ENCODE assay signal across 12 mouse cellular contexts in the genomic region with DNA sequence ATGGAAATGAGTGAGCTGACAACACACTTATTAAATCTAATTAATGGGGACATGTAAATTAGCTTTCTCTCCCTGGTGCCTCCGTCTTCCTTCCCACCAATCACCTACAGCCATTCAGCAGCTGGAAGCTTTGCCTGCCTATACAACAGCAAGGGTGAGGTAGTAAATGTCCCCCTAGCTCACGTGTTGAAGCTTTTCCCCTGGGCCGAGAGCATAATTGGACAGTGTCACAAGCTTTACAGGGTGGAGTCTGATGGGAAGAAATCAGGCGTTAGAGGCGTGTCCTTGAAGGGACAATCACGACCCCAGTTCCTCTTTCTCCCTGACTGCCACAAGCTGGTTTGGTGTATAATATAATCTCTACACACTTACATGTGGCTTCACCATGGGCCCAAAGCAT.
DNase-seq lines count a peak whose midpoint lies in the region; ATAC-seq and TF ChIP-seq lines count a peak whose summit lies in the region.
"Had no signal": no experiment of that assay in that cellular context is flagged by ENCODE, and none has a peak within 500 bp of the region (broad histone marks: within the 10 kb centered on the region; RNA-seq: fewer than 3 reads in every experiment).

No protein-coding gene starts in this region.

- no peaks in the 10 kb centered on the region for H3K9me3 ChIP-seq in CH12.LX (replicated peaks; ENCODE audit: low read length)
- H3K9me3 ChIP-seq in forebrain, embryonic 10.5 days: no peaks in the 10 kb centered on the region
- H3K9me3 ChIP-seq in hindbrain, embryonic 13.5 days: no peaks in the 10 kb centered on the region
- H3K9me3 ChIP-seq in midbrain, postnatal 0 days (ENCODE audit: low read length): no peaks in the 10 kb centered on the region

- no peak overlapping the region for H3K27ac ChIP-seq in CH12.LX (ENCODE audit: insufficient read depth, low read depth)
- H3K27ac ChIP-seq in forebrain, embryonic 10.5 days: peak overlapping the region; percentile 15; the same call in 1 of the 2 replicates
- H3K27ac ChIP-seq in hindbrain, embryonic 13.5 days: peak overlapping the region; percentile 76
- H3K27ac ChIP-seq in midbrain, postnatal 0 days (ENCODE audit: low read depth, low read length): peak overlapping the region; percentile 12; the same call in 1 of the 2 replicates

- 70% methylated on average over 6 of the region's 6 CpGs for WGBS in forebrain, embryonic 10.5 days
- WGBS in hindbrain, embryonic 13.5 days: 34% methylated on average over 6 of the region's 6 CpGs
- WGBS in midbrain, postnatal 0 days: 28% methylated on average over 6 of the region's 6 CpGs

- TF ChIP-seq RAD21 in CH12.LX (IDR thresholded peaks at IDR 0.05; ENCODE audit: low read depth, low read length): no peak

- H3K4me1 ChIP-seq in CH12.LX (ENCODE audit: control insufficient read depth in 1 of 2, insufficient read depth in 2 of 2): peaks cover 0 to 11% of the 10 kb centered on the region in 2 experiments; a peak in 1 of 4 replicates
- peaks cover 16% of the 10 kb centered on the region for H3K4me1 ChIP-seq in forebrain, embryonic 10.5 days
- H3K4me1 ChIP-seq in hindbrain, embryonic 13.5 days (replicated peaks): peaks cover 25% of the 10 kb centered on the region
- 0 out of 2 replicates have a peak, but pooled peaks cover 6% of the 10 kb centered on the region for H3K4me1 ChIP-seq in midbrain, postnatal 0 days (ENCODE audit: insufficient read depth, low read length)

- dilution Hi-C loops in CH12.LX (cut with MboI; ENCODE audit: extremely low pct_ligation_motif_present, extremely low pct_unique_long_range_greater_than_20kb, low sequenced_read_pairs): no loop called here

- TF ChIP-seq EP300 in CH12.LX (IDR thresholded peaks at IDR 0.05; ENCODE audit: low read length): no peak

- peak; percentile 82 for ATAC-seq in hindbrain, embryonic 13.5 days (ENCODE audit: low FRiP score)
- ATAC-seq in midbrain, postnatal 0 days (ENCODE audit: low FRiP score): no peak
- ATAC-seq: intestine, postnatal 0 days; Patski had no signal

- no peaks in the 10 kb centered on the region for H3K27me3 ChIP-seq in CH12.LX (replicated peaks)
- no peaks in the 10 kb centered on the region for H3K27me3 ChIP-seq in forebrain, embryonic 10.5 days (ENCODE audit: poor library complexity, severe bottlenecking)
- H3K27me3 ChIP-seq in hindbrain, embryonic 13.5 days: no peaks in the 10 kb centered on the region
- no peaks in the 10 kb centered on the region for H3K27me3 ChIP-seq in midbrain, postnatal 0 days (ENCODE audit: insufficient read depth, low read length)
- H3K27me3 ChIP-seq: Patski had no signal

- no peak for TF ChIP-seq POLR2A in CH12.LX (IDR thresholded peaks at IDR 0.05; ENCODE audit: low read depth, low read length)

- peaks cover 6 to 55% of the 10 kb centered on the region in 2 experiments for H3K36me3 ChIP-seq in CH12.LX (replicated peaks in 1 of 2; ENCODE audit: control insufficient read depth in 1 of 2, insufficient read depth in 1 of 2, low read length in 1 of 2)
- no peaks in the 10 kb centered on the region for H3K36me3 ChIP-seq in forebrain, embryonic 10.5 days (replicated peaks)
- H3K36me3 ChIP-seq in hindbrain, embryonic 13.5 days: no peaks in the 10 kb centered on the region
- no peaks in the 10 kb centered on the region for H3K36me3 ChIP-seq in midbrain, postnatal 0 days (ENCODE audit: insufficient read depth, low read length)

- no peak overlapping the region for H3K9ac ChIP-seq in CH12.LX (ENCODE audit: insufficient read depth, low read depth)
- no peak overlapping the region for H3K9ac ChIP-seq in hindbrain, embryonic 13.5 days
- H3K9ac ChIP-seq in midbrain, postnatal 0 days (replicated peaks; ENCODE audit: low read length, poor library complexity, severe bottlenecking): no peak overlapping the region

- in situ Hi-C loops in CH12.LX (cut with MboI; ENCODE audit: low pct_ligation_motif_present, low pct_unique_long_range_greater_than_20kb, low sequenced_read_pairs): no loop called here

- peak; percentile 21 for DNase-seq in CH12.LX (ENCODE audit: extremely low read depth)
- DNase-seq in forebrain, embryonic 10.5 days (ENCODE audit: extremely low spot score, low spot score): no peak
- peak; percentile 22 for DNase-seq in midbrain, postnatal 0 days (ENCODE audit: low spot score)
- DNase-seq in thymus, postnatal 10 days (ENCODE audit: low spot score in 2 of 2): no peak
- DNase-seq in thymus, postnatal 36 days: no peak
- no peak for DNase-seq in layer of hippocampus, adult 9-10 months (ENCODE audit: low spot score)
- DNase-seq: cerebellum, adult 8-10 months; kidney, postnatal 14 days had no signal

- TF ChIP-seq CTCF in CH12.LX (conservative IDR thresholded peaks at IDR 0.05 in 1 of 2, IDR thresholded peaks at IDR 0.05 in 1 of 2; ENCODE audit: low read depth in 2 of 2, low read length in 2 of 2): no peak
- no peak for TF ChIP-seq CTCF in midbrain, postnatal 0 days (IDR thresholded peaks at IDR 0.05)

- no peaks in the 10 kb centered on the region; the same call in 1 of the 2 replicates for H3K79me2 ChIP-seq in CH12.LX (replicated peaks; ENCODE audit: control insufficient read depth, extremely low read depth, insufficient read depth, poor library complexity, severe bottlenecking)

- no peak overlapping the region for H3K4me2 ChIP-seq in CH12.LX (ENCODE audit: insufficient read depth, low read depth, poor library complexity, severe bottlenecking)
- no peak overlapping the region for H3K4me2 ChIP-seq in hindbrain, embryonic 13.5 days
- no peak overlapping the region for H3K4me2 ChIP-seq in midbrain, postnatal 0 days (ENCODE audit: low read depth, low read length, poor library complexity, severe bottlenecking)

- H3K4me3 ChIP-seq in CH12.LX (replicated peaks in 1 of 3; ENCODE audit: low read depth in 2 of 3, low read length in 2 of 3, poor library complexity in 1 of 3): no peak overlapping the region
- no peak overlapping the region for H3K4me3 ChIP-seq in forebrain, embryonic 10.5 days
- H3K4me3 ChIP-seq in hindbrain, embryonic 13.5 days: no peak overlapping the region
- no peak overlapping the region for H3K4me3 ChIP-seq in midbrain, postnatal 0 days (ENCODE audit: low read depth, low read length)
- H3K4me3 ChIP-seq: myocyte had no signal

TF ChIP-seq in CH12.LX, 34 proteins besides CTCF, POLR2A, EP300 and RAD21:
- TF ChIP-seq MAX (IDR thresholded peaks at IDR 0.05; ENCODE audit: low read length): no peak
- no peak for TF ChIP-seq SIN3A (IDR thresholded peaks at IDR 0.05; ENCODE audit: low read length)
- no peak for TF ChIP-seq SMC3 (IDR thresholded peaks at IDR 0.05; ENCODE audit: low read depth, low read length)
- TF ChIP-seq JUND (conservative IDR thresholded peaks at IDR 0.05; ENCODE audit: low read depth, low read length): no peak
- no peak for TF ChIP-seq RCOR1 (conservative IDR thresholded peaks at IDR 0.05; ENCODE audit: low read depth, low read length)
- TF ChIP-seq CHD1 (IDR thresholded peaks at IDR 0.05; ENCODE audit: low read depth, low read length): no peak
- no peak for TF ChIP-seq ETS1 (conservative IDR thresholded peaks at IDR 0.05; ENCODE audit: low read depth, low read length)
- TF ChIP-seq JUN (IDR thresholded peaks at IDR 0.05; ENCODE audit: insufficient read depth, low read depth, low read length): no peak
- TF ChIP-seq KAT2A (IDR thresholded peaks at IDR 0.05; ENCODE audit: insufficient replicate concordance, low read length): no peak
- TF ChIP-seq ZC3H11A (IDR thresholded peaks at IDR 0.05; ENCODE audit: low read depth, low read length): no peak
- TF ChIP-seq ELF1 (IDR thresholded peaks at IDR 0.05; ENCODE audit: low read depth, low read length): no peak
- TF ChIP-seq CHD2 (IDR thresholded peaks at IDR 0.05; ENCODE audit: low read length): no peak
- TF ChIP-seq MAZ (IDR thresholded peaks at IDR 0.05; ENCODE audit: low read depth, low read length): no peak
- no peak for TF ChIP-seq BHLHE40 (IDR thresholded peaks at IDR 0.05; ENCODE audit: low read depth, low read length)
- TF ChIP-seq USF1 (IDR thresholded peaks at IDR 0.05; ENCODE audit: low read depth, low read length): no peak

Comparison
In these comparisons a context has a peak if more than half of its experiments do, and no peak if none do; other contexts are left out.
1. DNase-seq: peak in CH12.LX (single experiment) and midbrain, postnatal 0 days (single experiment); none in forebrain, embryonic 10.5 days (single experiment), thymus, postnatal 10 days (0 of 2), thymus, postnatal 36 days (0 of 2) and layer of hippocampus, adult 9-10 months (single experiment).